Mouse (Mus musculus): ENCODE data around the gene Slc25a45. TPM values are rescaled to one million over a fixed set of nuclear protein-coding genes. Genes with fewer than 3 reads are reported as not detected.

Slc25a45 gene
- total and polyA plus RNA-seq, 2 experiments: 13.0 to 52.8 TPM

GRCm38 (mm10) chr19:5883935-5884334, 6.3 kb downstream of the Slc25a45 start:
- WGBS: 77% methylated on average over 1 of the region's 1 CpGs
- H3K79me2 ChIP-seq (ENCODE audit: control insufficient read depth, insufficient read depth, low read length): peaks cover 11% of the 10 kb centered on the region; the same call in 1 of the 2 replicates
- DNase-seq (ENCODE audit: extremely low read depth, low read depth, low spot score): no peak
- H3K4me3 ChIP-seq (ENCODE audit: insufficient read depth, low read depth, low read length): no peak overlapping the region
- no peak overlapping the region for H3K27ac ChIP-seq (replicated peaks; ENCODE audit: insufficient read depth, low read depth, low read length)
- no peak for TF ChIP-seq CTCF (IDR thresholded peaks at IDR 0.05; ENCODE audit: low read depth, low read length)
- no peak for TF ChIP-seq POLR2A (IDR thresholded peaks at IDR 0.05; ENCODE audit: extremely low read depth, insufficient read depth, low read length)
- H3K4me1 ChIP-seq (ENCODE audit: control insufficient read depth, insufficient read depth, low read length): peaks cover 32% of the 10 kb centered on the region
- no peaks in the 10 kb centered on the region for H3K27me3 ChIP-seq (ENCODE audit: control insufficient read depth, insufficient read depth, low read length)
- no peak overlapping the region for H3K9ac ChIP-seq (ENCODE audit: low read depth, low read length)
- H3K36me3 ChIP-seq (ENCODE audit: control insufficient read depth, insufficient read depth, low read length): peaks cover 4% of the 10 kb centered on the region; the same call in 1 of the 2 replicates

- DNase-seq (ENCODE audit: extremely low read depth, low read depth, low spot score): no peak
- Histone ChIP-seq H3K27me3 (ENCODE audit: control insufficient read depth, insufficient read depth, low read length) (no peaks in the 10 kb centered on the region), H3K27ac (replicated peaks; ENCODE audit: insufficient read depth, low read depth, low read length) (no peak overlapping the region), H3K4me1 (ENCODE audit: control insufficient read depth, insufficient read depth, low read length) (peaks cover 20% of the 10 kb centered on the region), H3K79me2 (ENCODE audit: control insufficient read depth, insufficient read depth, low read length) (no peaks in the 10 kb centered on the region), H3K9ac (ENCODE audit: low read depth, low read length) (no peak overlapping the region), H3K36me3 (ENCODE audit: control insufficient read depth, insufficient read depth, low read length) (peaks cover 4% of the 10 kb centered on the region; the same call in 1 of the 2 replicates), H3K4me3 (ENCODE audit: insufficient read depth, low read depth, low read length) (no peak overlapping the region)
- 77% methylated on average over 4 of the region's 4 CpGs for WGBS
- TF ChIP-seq CTCF (IDR thresholded peaks at IDR 0.05; ENCODE audit: low read depth, low read length): 0 out of 2 replicates have a peak, but pooled peaks have one; percentile 11
- TF ChIP-seq POLR2A (IDR thresholded peaks at IDR 0.05; ENCODE audit: extremely low read depth, insufficient read depth, low read length): no peak
Measured at GRCm38 (mm10) chr19:5885838-5886237, 8.2 kb downstream of the Slc25a45 start.

GRCm38 (mm10) chr19:5887234-5887815, 9.7 kb downstream of the Slc25a45 start:
- H3K27ac ChIP-seq (replicated peaks; ENCODE audit: insufficient read depth, low read depth, low read length): no peak overlapping the region
- peaks cover 4% of the 10 kb centered on the region; the same call in 1 of the 2 replicates for H3K36me3 ChIP-seq (ENCODE audit: control insufficient read depth, insufficient read depth, low read length)
- H3K4me3 ChIP-seq (ENCODE audit: insufficient read depth, low read depth, low read length): no peak overlapping the region
- H3K79me2 ChIP-seq (ENCODE audit: control insufficient read depth, insufficient read depth, low read length): no peaks in the 10 kb centered on the region
- WGBS: 20% methylated on average over 3 of the region's 3 CpGs
- no peak overlapping the region for H3K9ac ChIP-seq (ENCODE audit: low read depth, low read length)
- H3K4me1 ChIP-seq (ENCODE audit: control insufficient read depth, insufficient read depth, low read length): peaks cover 18% of the 10 kb centered on the region
- peak; percentile 80 for DNase-seq (ENCODE audit: extremely low read depth, low read depth, low spot score)
- no peaks in the 10 kb centered on the region for H3K27me3 ChIP-seq (ENCODE audit: control insufficient read depth, insufficient read depth, low read length)
- TF ChIP-seq POLR2A (IDR thresholded peaks at IDR 0.05; ENCODE audit: extremely low read depth, insufficient read depth, low read length) (no peak), CTCF (IDR thresholded peaks at IDR 0.05; ENCODE audit: low read depth, low read length) (no peak)

GRCm38 (mm10) chr19:5889211-5889610, 11.6 kb downstream of the Slc25a45 start:
- Histone ChIP-seq H3K36me3 (ENCODE audit: control insufficient read depth, insufficient read depth, low read length) (no peaks in the 10 kb centered on the region), H3K4me1 (ENCODE audit: control insufficient read depth, insufficient read depth, low read length) (peaks cover 19% of the 10 kb centered on the region), H3K4me3 (ENCODE audit: insufficient read depth, low read depth, low read length) (no peak overlapping the region), H3K9ac (ENCODE audit: low read depth, low read length) (no peak overlapping the region), H3K27ac (replicated peaks; ENCODE audit: insufficient read depth, low read depth, low read length) (no peak overlapping the region), H3K27me3 (ENCODE audit: control insufficient read depth, insufficient read depth, low read length) (no peaks in the 10 kb centered on the region), H3K79me2 (ENCODE audit: control insufficient read depth, insufficient read depth, low read length) (no peaks in the 10 kb centered on the region)
- DNase-seq (ENCODE audit: extremely low read depth, low read depth, low spot score): peak; percentile 97
- 14% methylated on average over 4 of the region's 4 CpGs for WGBS
- TF ChIP-seq CTCF (IDR thresholded peaks at IDR 0.05; ENCODE audit: low read depth, low read length): no peak
- TF ChIP-seq POLR2A (IDR thresholded peaks at IDR 0.05; ENCODE audit: extremely low read depth, insufficient read depth, low read length): no peak

DNA sequence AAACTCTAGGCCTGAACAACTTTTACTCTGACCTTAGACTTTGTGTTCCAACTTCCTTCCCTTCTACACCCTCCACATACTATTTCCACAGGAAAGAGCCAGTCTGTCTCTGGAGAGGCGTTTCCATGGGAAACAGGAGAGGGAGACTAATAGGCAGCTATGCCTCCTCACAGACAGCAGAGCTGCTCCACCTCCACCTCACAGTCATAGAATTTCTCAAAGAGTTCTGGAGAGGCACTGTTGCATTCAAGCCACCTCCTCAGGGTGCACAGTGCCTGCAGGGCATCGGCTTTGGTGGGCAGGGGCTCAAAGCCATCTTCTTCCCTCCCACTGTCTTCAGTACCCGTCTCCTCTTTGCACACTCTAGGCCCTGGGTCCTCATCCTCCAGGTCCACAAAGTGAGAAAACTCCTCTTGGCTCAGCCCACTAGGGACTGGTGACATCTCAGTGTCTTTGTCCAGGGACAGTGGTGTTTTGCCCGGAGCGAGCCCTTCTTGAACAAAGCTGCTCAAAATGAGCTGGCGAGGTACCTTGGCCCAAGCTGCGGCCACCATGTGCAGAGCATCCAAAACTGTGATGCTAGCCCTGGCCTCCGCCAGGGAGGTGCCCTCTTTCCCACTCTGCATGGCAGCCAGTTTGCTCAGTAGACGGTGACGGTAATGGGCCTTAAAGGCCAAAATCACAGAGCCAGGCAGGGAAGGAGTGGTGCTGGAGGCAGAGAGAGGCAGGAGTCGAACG, 14.1 kb downstream of the Slc25a45 start:
- H3K4me1 ChIP-seq (ENCODE audit: control insufficient read depth, insufficient read depth, low read length): peaks cover 18% of the 10 kb centered on the region
- no peak for TF ChIP-seq CTCF (IDR thresholded peaks at IDR 0.05; ENCODE audit: low read depth, low read length)
- TF ChIP-seq POLR2A (IDR thresholded peaks at IDR 0.05; ENCODE audit: extremely low read depth, insufficient read depth, low read length): no peak
- H3K27ac ChIP-seq (replicated peaks; ENCODE audit: insufficient read depth, low read depth, low read length): no peak overlapping the region
- H3K36me3 ChIP-seq (ENCODE audit: control insufficient read depth, insufficient read depth, low read length): peaks cover 3% of the 10 kb centered on the region; the same call in 1 of the 2 replicates
- no peak for DNase-seq (ENCODE audit: extremely low read depth, low read depth, low spot score)
- no peak overlapping the region for H3K9ac ChIP-seq (ENCODE audit: low read depth, low read length)
- no peak overlapping the region for H3K4me3 ChIP-seq (ENCODE audit: insufficient read depth, low read depth, low read length)
- no peaks in the 10 kb centered on the region for H3K79me2 ChIP-seq (ENCODE audit: control insufficient read depth, insufficient read depth, low read length)
- H3K27me3 ChIP-seq (ENCODE audit: control insufficient read depth, insufficient read depth, low read length): no peaks in the 10 kb centered on the region
- WGBS: 96% methylated on average over 12 of the region's 12 CpGs

GRCm38 (mm10) chr19:5892262-5892661, 14.7 kb downstream of the Slc25a45 start:
- WGBS: 99% methylated on average over 7 of the region's 7 CpGs
- Histone ChIP-seq H3K9ac (ENCODE audit: low read depth, low read length) (no peak overlapping the region), H3K4me3 (ENCODE audit: insufficient read depth, low read depth, low read length) (no peak overlapping the region), H3K36me3 (ENCODE audit: control insufficient read depth, insufficient read depth, low read length) (peaks cover 5% of the 10 kb centered on the region; the same call in 1 of the 2 replicates), H3K27ac (replicated peaks; ENCODE audit: insufficient read depth, low read depth, low read length) (no peak overlapping the region), H3K79me2 (ENCODE audit: control insufficient read depth, insufficient read depth, low read length) (no peaks in the 10 kb centered on the region), H3K27me3 (ENCODE audit: control insufficient read depth, insufficient read depth, low read length) (no peaks in the 10 kb centered on the region), H3K4me1 (ENCODE audit: control insufficient read depth, insufficient read depth, low read length) (peaks cover 14% of the 10 kb centered on the region)
- TF ChIP-seq POLR2A (IDR thresholded peaks at IDR 0.05; ENCODE audit: extremely low read depth, insufficient read depth, low read length): no peak
- TF ChIP-seq CTCF (IDR thresholded peaks at IDR 0.05; ENCODE audit: low read depth, low read length): no peak
- DNase-seq (ENCODE audit: extremely low read depth, low read depth, low spot score): no peak
